Mouse (Mus musculus): ENCODE measurements around the gene Ptprj. TPM values are rescaled to one million over a fixed set of nuclear protein-coding genes. Genes with fewer than 3 reads are reported as not detected.

Gene Ptprj
- total and polyA plus RNA-seq, 2 experiments = 12.1 to 35.2 TPM

DNA sequence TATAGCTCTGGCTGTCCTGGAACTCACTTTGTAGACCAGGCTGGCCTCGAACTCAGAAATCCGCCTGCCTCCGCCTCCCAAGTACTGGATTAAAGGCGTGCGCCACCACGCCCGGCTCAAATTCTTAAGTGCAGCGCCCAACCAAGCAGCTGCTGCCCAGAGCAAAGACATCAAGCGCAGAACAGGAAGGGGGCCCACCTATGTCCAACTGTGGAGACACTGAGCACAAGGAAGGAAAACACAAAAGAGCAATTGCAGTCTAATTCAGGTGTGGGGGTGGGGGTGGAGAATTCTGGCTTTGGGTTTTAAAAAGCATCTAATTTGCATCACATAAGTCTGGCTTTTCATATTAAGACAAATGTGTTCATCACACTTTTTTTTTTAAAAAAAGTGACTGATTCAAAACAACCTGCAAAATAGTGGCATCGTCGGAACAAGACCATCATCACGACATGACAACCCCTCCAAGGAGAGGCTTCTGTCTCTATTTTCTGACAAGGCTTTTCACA, 20.7 kb downstream of the Ptprj start:
- DNase-seq (ENCODE audit: extremely low read depth, low read depth, low spot score) = no peak
- H3K79me2 ChIP-seq (ENCODE audit: control insufficient read depth, insufficient read depth, low read length) = peaks cover 53% of the 10 kb centered on the region
- H3K36me3 ChIP-seq (ENCODE audit: control insufficient read depth, insufficient read depth, low read length) = no peaks in the 10 kb centered on the region
- no peak overlapping the region for H3K27ac ChIP-seq (replicated peaks; ENCODE audit: insufficient read depth, low read depth, low read length)
- peaks cover 41% of the 10 kb centered on the region for H3K4me1 ChIP-seq (ENCODE audit: control insufficient read depth, insufficient read depth, low read length)
- WGBS = 87% methylated on average over 12 of the region's 12 CpGs
- no peak overlapping the region for H3K9ac ChIP-seq (ENCODE audit: low read depth, low read length)
- no peak overlapping the region for H3K4me3 ChIP-seq (ENCODE audit: insufficient read depth, low read depth, low read length)
- H3K27me3 ChIP-seq (ENCODE audit: control insufficient read depth, insufficient read depth, low read length) = no peaks in the 10 kb centered on the region
- TF ChIP-seq CTCF (IDR thresholded peaks at IDR 0.05; ENCODE audit: low read depth, low read length) (no peak), POLR2A (IDR thresholded peaks at IDR 0.05; ENCODE audit: extremely low read depth, insufficient read depth, low read length) (no peak)

GRCm38 (mm10) chr2:90559015-90559687, 21.3 kb downstream of the Ptprj start:
- Histone ChIP-seq H3K79me2 (ENCODE audit: control insufficient read depth, insufficient read depth, low read length) (peaks cover 54% of the 10 kb centered on the region), H3K27ac (replicated peaks; ENCODE audit: insufficient read depth, low read depth, low read length) (no peak overlapping the region), H3K4me3 (ENCODE audit: insufficient read depth, low read depth, low read length) (no peak overlapping the region), H3K9ac (ENCODE audit: low read depth, low read length) (no peak overlapping the region), H3K27me3 (ENCODE audit: control insufficient read depth, insufficient read depth, low read length) (no peaks in the 10 kb centered on the region), H3K4me1 (ENCODE audit: control insufficient read depth, insufficient read depth, low read length) (peaks cover 46% of the 10 kb centered on the region), H3K36me3 (ENCODE audit: control insufficient read depth, insufficient read depth, low read length) (no peaks in the 10 kb centered on the region)
- DNase-seq (ENCODE audit: extremely low read depth, low read depth, low spot score) = no peak
- 78% methylated on average over 2 of the region's 2 CpGs for WGBS
- no peak for TF ChIP-seq CTCF (IDR thresholded peaks at IDR 0.05; ENCODE audit: low read depth, low read length)
- TF ChIP-seq POLR2A (IDR thresholded peaks at IDR 0.05; ENCODE audit: extremely low read depth, insufficient read depth, low read length) = no peak

DNA sequence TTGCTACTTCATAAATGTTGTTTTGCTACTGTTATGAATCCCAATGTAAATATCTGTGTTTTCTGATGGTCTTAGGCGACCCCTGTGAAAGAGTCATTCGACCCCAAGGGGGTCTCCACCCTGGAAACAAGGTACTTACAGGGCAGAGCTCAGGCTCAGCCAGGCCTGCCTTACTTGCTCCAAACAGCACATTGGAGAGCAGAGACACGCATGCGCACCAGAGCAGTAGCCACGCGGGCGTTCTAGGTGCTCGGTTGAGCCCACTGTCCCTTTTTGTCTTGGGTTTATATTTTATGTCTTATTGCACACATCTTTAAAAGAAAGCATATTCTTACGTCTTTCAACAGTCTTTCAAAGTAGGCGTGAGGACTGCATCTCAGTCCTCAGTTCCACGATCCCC, 22.1 kb downstream of the Ptprj start:
- no peak for DNase-seq (ENCODE audit: extremely low read depth, low read depth, low spot score)
- H3K27me3 ChIP-seq (ENCODE audit: control insufficient read depth, insufficient read depth, low read length) = no peaks in the 10 kb centered on the region
- H3K9ac ChIP-seq (ENCODE audit: low read depth, low read length) = no peak overlapping the region
- peaks cover 46% of the 10 kb centered on the region; the same call in 1 of the 2 replicates for H3K79me2 ChIP-seq (ENCODE audit: control insufficient read depth, insufficient read depth, low read length)
- no peak overlapping the region for H3K27ac ChIP-seq (replicated peaks; ENCODE audit: insufficient read depth, low read depth, low read length)
- no peak for TF ChIP-seq CTCF (IDR thresholded peaks at IDR 0.05; ENCODE audit: low read depth, low read length)
- TF ChIP-seq POLR2A (IDR thresholded peaks at IDR 0.05; ENCODE audit: extremely low read depth, insufficient read depth, low read length) = no peak
- WGBS = 87% methylated on average over 11 of the region's 11 CpGs
- H3K4me1 ChIP-seq (ENCODE audit: control insufficient read depth, insufficient read depth, low read length) = peaks cover 46% of the 10 kb centered on the region
- H3K4me3 ChIP-seq (ENCODE audit: insufficient read depth, low read depth, low read length) = no peak overlapping the region
- no peaks in the 10 kb centered on the region for H3K36me3 ChIP-seq (ENCODE audit: control insufficient read depth, insufficient read depth, low read length)

DNA sequence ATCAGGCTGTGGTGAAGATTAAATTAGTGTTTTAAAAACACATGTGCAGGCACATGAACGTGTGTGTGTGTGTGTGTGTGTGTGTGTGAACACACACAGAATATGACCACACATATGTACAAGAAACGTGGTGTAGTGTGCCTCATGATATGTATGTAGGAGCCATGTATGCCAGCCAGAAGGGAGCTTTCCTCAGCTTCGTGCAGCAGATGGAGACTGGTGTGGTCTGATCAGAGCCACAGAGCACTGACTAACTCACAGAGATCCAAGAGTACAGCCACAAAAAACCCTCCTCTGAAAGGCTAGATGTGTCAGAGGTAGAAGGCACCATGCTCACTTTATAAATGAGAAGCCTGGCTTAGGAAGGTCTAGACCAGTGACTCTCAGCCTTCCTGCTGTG, 22.5 kb downstream of the Ptprj start:
- no peak for DNase-seq (ENCODE audit: extremely low read depth, low read depth, low spot score)
- peaks cover 46% of the 10 kb centered on the region for H3K4me1 ChIP-seq (ENCODE audit: control insufficient read depth, insufficient read depth, low read length)
- no peaks in the 10 kb centered on the region for H3K27me3 ChIP-seq (ENCODE audit: control insufficient read depth, insufficient read depth, low read length)
- no peak overlapping the region for H3K4me3 ChIP-seq (ENCODE audit: insufficient read depth, low read depth, low read length)
- TF ChIP-seq POLR2A (IDR thresholded peaks at IDR 0.05; ENCODE audit: extremely low read depth, insufficient read depth, low read length) = no peak
- TF ChIP-seq CTCF (IDR thresholded peaks at IDR 0.05; ENCODE audit: low read depth, low read length) = no peak
- WGBS = 79% methylated on average over 3 of the region's 3 CpGs
- no peaks in the 10 kb centered on the region for H3K36me3 ChIP-seq (ENCODE audit: control insufficient read depth, insufficient read depth, low read length)
- H3K79me2 ChIP-seq (ENCODE audit: control insufficient read depth, insufficient read depth, low read length) = peaks cover 47% of the 10 kb centered on the region; the same call in 1 of the 2 replicates
- H3K27ac ChIP-seq (replicated peaks; ENCODE audit: insufficient read depth, low read depth, low read length) = no peak overlapping the region
- H3K9ac ChIP-seq (ENCODE audit: low read depth, low read length) = no peak overlapping the region

GRCm38 (mm10) chr2:90555744-90556143, 24.7 kb downstream of the Ptprj start:
- TF ChIP-seq CTCF (IDR thresholded peaks at IDR 0.05; ENCODE audit: low read depth, low read length) (no peak), POLR2A (IDR thresholded peaks at IDR 0.05; ENCODE audit: extremely low read depth, insufficient read depth, low read length) (no peak)
- H3K36me3 ChIP-seq (ENCODE audit: control insufficient read depth, insufficient read depth, low read length) = no peaks in the 10 kb centered on the region
- peaks cover 54% of the 10 kb centered on the region for H3K79me2 ChIP-seq (ENCODE audit: control insufficient read depth, insufficient read depth, low read length)
- H3K4me3 ChIP-seq (ENCODE audit: insufficient read depth, low read depth, low read length) = no peak overlapping the region
- H3K9ac ChIP-seq (ENCODE audit: low read depth, low read length) = no peak overlapping the region
- H3K4me1 ChIP-seq (ENCODE audit: control insufficient read depth, insufficient read depth, low read length) = peaks cover 31% of the 10 kb centered on the region
- peak; percentile 55 for DNase-seq (ENCODE audit: extremely low read depth, low read depth, low spot score)
- WGBS = 36% methylated on average over 5 of the region's 5 CpGs
- peak overlapping the region; percentile 69 for H3K27ac ChIP-seq (replicated peaks; ENCODE audit: insufficient read depth, low read depth, low read length)
- no peaks in the 10 kb centered on the region for H3K27me3 ChIP-seq (ENCODE audit: control insufficient read depth, insufficient read depth, low read length)

GRCm38 (mm10) chr2:90554806-90555205, 25.6 kb downstream of the Ptprj start:
- H3K79me2 ChIP-seq (ENCODE audit: control insufficient read depth, insufficient read depth, low read length) = peaks cover 55% of the 10 kb centered on the region
- WGBS = 33% methylated on average over 4 of the region's 4 CpGs
- H3K36me3 ChIP-seq (ENCODE audit: control insufficient read depth, insufficient read depth, low read length) = no peaks in the 10 kb centered on the region
- TF ChIP-seq CTCF (IDR thresholded peaks at IDR 0.05; ENCODE audit: low read depth, low read length) (no peak), POLR2A (IDR thresholded peaks at IDR 0.05; ENCODE audit: extremely low read depth, insufficient read depth, low read length) (no peak)
- peaks cover 24% of the 10 kb centered on the region for H3K4me1 ChIP-seq (ENCODE audit: control insufficient read depth, insufficient read depth, low read length)
- H3K27ac ChIP-seq (replicated peaks; ENCODE audit: insufficient read depth, low read depth, low read length) = peak overlapping the region; percentile 3; the same call in 1 of the 2 replicates
- no peaks in the 10 kb centered on the region for H3K27me3 ChIP-seq (ENCODE audit: control insufficient read depth, insufficient read depth, low read length)
- no peak overlapping the region for H3K4me3 ChIP-seq (ENCODE audit: insufficient read depth, low read depth, low read length)
- H3K9ac ChIP-seq (ENCODE audit: low read depth, low read length) = no peak overlapping the region
- DNase-seq (ENCODE audit: extremely low read depth, low read depth, low spot score) = no peak
